Mouse (Mus musculus): Measurements from ENCODE around the gene Foxn2. TPM values are rescaled to one million over a fixed set of nuclear protein-coding genes. Genes with fewer than 3 reads are reported as not detected.
A peak's percentile ranks its signal among the peaks of the same experiment; 100 is the strongest.

The Foxn2 gene
- 9.7 and 10.4 TPM in 2 replicates for polyA plus RNA-seq (2015; fragmentation: Nextera tagmentation; extraction: Ambion mirVana)

GRCm38 (mm10) chr17:88440285-88441000 is at the start of gene Foxn2:
TSS of gene Foxn2 (plus strand) at chr17:88440711.
- peak within 1 kb of the TSS; percentile 89 for H3K4me3 ChIP-seq
- peak within 1 kb of the TSS; percentile 84 for H3K4me2 ChIP-seq
- no peaks in the 10 kb centered on the region for H3K9me3 ChIP-seq
- peak within 1 kb of the TSS; percentile 94 for H3K27ac ChIP-seq
- ATAC-seq (ENCODE audit: low FRiP score) = peak; percentile 91
- no peaks in the 10 kb centered on the region for H3K27me3 ChIP-seq
- WGBS = under 1% methylated on average over 68 of the region's 93 CpGs
- H3K9ac ChIP-seq = peak within 1 kb of the TSS; percentile 89
- H3K4me1 ChIP-seq (replicated peaks) = peaks cover 4% of the 10 kb centered on the region
- no peaks in the 10 kb centered on the region for H3K36me3 ChIP-seq

GRCm38 (mm10) chr17:88397501-88397900 is 43.0 kb upstream of the Foxn2 start:
- H3K4me3 ChIP-seq = no peak overlapping the region
- no peaks in the 10 kb centered on the region for H3K9me3 ChIP-seq
- no peak for ATAC-seq (ENCODE audit: low FRiP score)
- no peaks in the 10 kb centered on the region; the same call in 1 of the 2 replicates for H3K27me3 ChIP-seq
- H3K4me2 ChIP-seq = no peak overlapping the region
- 0 out of 2 replicates have a peak, but pooled peaks cover 11% of the 10 kb centered on the region for H3K4me1 ChIP-seq (replicated peaks)
- no peaks in the 10 kb centered on the region for H3K36me3 ChIP-seq
- WGBS = 90% methylated on average over 6 of the region's 6 CpGs
- H3K27ac ChIP-seq = no peak overlapping the region
- H3K9ac ChIP-seq = no peak overlapping the region

- no peak overlapping the region for H3K4me3 ChIP-seq
- peaks cover 3% of the 10 kb centered on the region; the same call in 1 of the 2 replicates for H3K27me3 ChIP-seq
- H3K9ac ChIP-seq = no peak overlapping the region
- no peak overlapping the region for H3K27ac ChIP-seq
- no peak overlapping the region for H3K4me2 ChIP-seq
- H3K36me3 ChIP-seq = no peaks in the 10 kb centered on the region
- 0 out of 2 replicates have a peak, but pooled peaks cover 11% of the 10 kb centered on the region for H3K4me1 ChIP-seq (replicated peaks)
- no peaks in the 10 kb centered on the region for H3K9me3 ChIP-seq
- 94% methylated on average over 6 of the region's 6 CpGs for WGBS
- ATAC-seq (ENCODE audit: low FRiP score) = no peak
Observed at GRCm38 (mm10) chr17:88398090-88398489, 42.4 kb upstream of the Foxn2 start.

DNA sequence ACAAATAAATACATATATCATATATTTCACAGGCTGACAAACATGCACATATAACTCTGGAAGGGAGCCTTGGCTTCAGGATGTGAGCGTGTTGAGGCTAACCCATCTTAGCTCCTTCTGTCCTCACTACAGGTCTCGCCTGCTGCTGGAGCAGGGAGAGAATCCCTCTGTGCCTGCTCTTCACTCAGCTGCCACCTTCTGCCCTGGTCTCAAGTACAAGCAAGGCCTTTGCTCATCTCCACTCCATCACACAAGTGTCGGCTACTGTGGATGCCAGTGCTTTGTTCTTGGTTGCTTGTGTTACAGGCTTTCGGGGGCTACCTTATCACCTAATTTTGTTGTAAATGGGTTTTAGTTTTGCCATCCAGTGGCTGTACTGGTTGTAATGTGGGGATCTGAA is 41.7 kb upstream of the Foxn2 start:
- H3K27ac ChIP-seq = no peak overlapping the region
- H3K4me2 ChIP-seq = no peak overlapping the region
- H3K4me3 ChIP-seq = no peak overlapping the region
- no peak overlapping the region for H3K9ac ChIP-seq
- H3K36me3 ChIP-seq = no peaks in the 10 kb centered on the region
- H3K4me1 ChIP-seq (replicated peaks) = 0 out of 2 replicates have a peak, but pooled peaks cover 13% of the 10 kb centered on the region
- no peaks in the 10 kb centered on the region for H3K9me3 ChIP-seq
- ATAC-seq (ENCODE audit: low FRiP score) = no peak
- peaks cover 11% of the 10 kb centered on the region; the same call in 1 of the 2 replicates for H3K27me3 ChIP-seq
- 70% methylated on average over 4 of the region's 4 CpGs for WGBS

DNA sequence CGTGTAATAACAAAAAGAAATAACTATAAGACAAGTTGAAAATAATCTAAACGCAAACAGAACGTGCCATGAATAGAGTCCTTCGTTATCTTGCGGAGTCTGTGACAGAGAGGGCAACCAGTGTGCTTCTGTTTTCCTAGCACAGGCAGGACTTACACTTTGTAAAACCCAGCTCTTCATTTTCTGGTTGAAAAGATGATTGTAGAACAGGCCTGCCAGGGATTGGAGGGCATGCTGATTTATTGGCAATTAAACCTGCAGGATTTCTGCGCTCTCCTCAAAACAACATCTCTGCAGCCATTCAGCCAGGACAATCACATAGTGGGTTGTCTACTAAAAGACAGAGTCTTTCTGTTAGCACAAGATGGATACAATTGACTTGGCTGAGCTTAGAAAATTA is 40.4 kb upstream of the Foxn2 start:
- no peak overlapping the region for H3K4me2 ChIP-seq
- 0 out of 2 replicates have a peak, but pooled peaks have one; percentile 26 for ATAC-seq (ENCODE audit: low FRiP score)
- no peak overlapping the region for H3K4me3 ChIP-seq
- no peaks in the 10 kb centered on the region for H3K9me3 ChIP-seq
- H3K36me3 ChIP-seq = no peaks in the 10 kb centered on the region
- H3K27ac ChIP-seq = no peak overlapping the region
- no peak overlapping the region for H3K9ac ChIP-seq
- 50% methylated on average over 6 of the region's 6 CpGs for WGBS
- peaks cover 11% of the 10 kb centered on the region; the same call in 1 of the 2 replicates for H3K27me3 ChIP-seq
- H3K4me1 ChIP-seq (replicated peaks) = peaks cover 19% of the 10 kb centered on the region

DNA sequence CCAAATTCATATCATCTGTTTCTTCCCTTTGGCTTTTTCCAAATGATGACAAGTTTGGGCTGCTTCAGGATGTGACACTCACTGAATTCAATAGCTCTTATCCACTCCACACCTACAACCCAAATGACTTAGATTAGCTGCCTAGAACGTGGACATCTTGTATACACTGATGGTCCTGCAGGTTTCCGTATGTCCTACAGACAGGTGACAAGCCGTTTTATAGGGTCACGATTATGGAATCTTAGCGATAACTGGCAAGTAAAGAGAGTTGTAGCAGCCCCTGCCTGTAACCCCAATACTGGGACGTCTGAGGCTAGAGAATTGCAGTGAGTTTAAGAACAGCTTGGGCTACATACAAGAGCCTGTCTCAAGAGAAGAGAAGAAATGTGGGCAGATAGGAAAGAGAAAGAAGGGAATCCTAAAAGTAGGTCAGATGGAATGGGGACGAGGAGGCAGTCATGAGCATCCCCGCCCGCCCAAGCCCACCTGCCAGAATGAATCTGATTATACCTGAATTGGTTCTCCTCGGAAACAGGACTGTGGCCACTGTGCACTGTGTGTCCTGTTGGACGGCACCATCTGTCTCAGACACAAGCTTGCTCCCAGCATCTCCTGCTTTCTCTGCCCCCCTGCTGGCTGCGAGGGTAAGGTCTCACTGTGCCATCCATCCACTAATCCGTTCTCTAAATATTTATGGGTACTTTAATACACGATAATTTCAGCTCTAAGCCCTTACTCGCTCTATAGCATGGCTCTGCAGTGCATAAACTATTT is 39.6 kb upstream of the Foxn2 start:
- Histone ChIP-seq H3K4me3 (no peak overlapping the region), H3K27ac (no peak overlapping the region), H3K4me1 (replicated peaks) (peaks cover 21% of the 10 kb centered on the region), H3K4me2 (no peak overlapping the region), H3K27me3 (peaks cover 11% of the 10 kb centered on the region; the same call in 1 of the 2 replicates), H3K9me3 (no peaks in the 10 kb centered on the region), H3K9ac (no peak overlapping the region), H3K36me3 (no peaks in the 10 kb centered on the region)
- WGBS = 70% methylated on average over 15 of the region's 15 CpGs
- no peak for ATAC-seq (ENCODE audit: low FRiP score)

DNA sequence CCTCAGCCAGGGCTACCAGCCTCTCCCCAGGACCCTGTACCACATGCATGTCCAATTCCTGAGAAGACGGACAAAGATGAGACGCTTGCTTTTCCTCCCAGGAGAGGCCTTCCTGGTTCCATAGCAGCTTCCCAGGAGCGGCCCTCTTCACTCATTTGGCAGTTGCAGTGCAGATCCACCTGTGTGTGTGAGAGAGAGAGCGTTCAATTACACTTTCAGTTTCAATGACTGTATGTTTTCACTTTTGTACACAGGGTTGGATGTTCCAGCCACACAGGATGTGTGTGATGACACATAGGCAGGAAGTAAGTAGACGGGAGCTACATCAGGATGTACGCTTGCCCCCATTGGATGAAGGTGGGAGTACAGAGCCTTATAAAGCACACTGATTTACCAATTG is 37.2 kb upstream of the Foxn2 start:
- Histone ChIP-seq H3K9me3 (no peaks in the 10 kb centered on the region), H3K4me1 (replicated peaks) (peaks cover 21% of the 10 kb centered on the region), H3K27ac (no peak overlapping the region), H3K4me2 (no peak overlapping the region), H3K4me3 (no peak overlapping the region), H3K9ac (no peak overlapping the region), H3K36me3 (no peaks in the 10 kb centered on the region), H3K27me3 (0 out of 2 replicates have a peak, but pooled peaks cover 15% of the 10 kb centered on the region)
- WGBS = 82% methylated on average over 6 of the region's 6 CpGs
- no peak for ATAC-seq (ENCODE audit: low FRiP score)

DNA sequence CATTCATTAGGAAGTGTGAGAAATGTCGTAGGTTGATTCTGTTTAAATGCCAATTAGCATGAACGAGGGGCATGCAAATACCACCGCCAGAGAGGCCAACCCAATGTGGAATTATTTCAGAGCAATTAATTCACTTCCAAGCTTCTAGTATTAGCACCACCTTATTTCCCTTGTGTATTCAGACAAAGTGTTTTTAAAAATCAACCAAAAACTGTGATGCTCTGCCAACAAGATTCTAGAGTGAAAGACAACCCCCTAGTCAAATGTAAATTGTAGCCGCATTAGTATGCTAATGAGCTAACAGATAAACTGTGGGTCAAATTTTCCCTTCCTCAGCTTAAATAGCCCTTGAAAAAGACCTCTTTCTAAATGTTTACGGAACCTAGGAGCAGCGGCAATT is 36.0 kb upstream of the Foxn2 start:
- WGBS = 3% methylated on average over 6 of the region's 6 CpGs
- Histone ChIP-seq H3K27ac (no peak overlapping the region), H3K4me1 (replicated peaks) (peaks cover 19% of the 10 kb centered on the region), H3K36me3 (no peaks in the 10 kb centered on the region), H3K4me3 (peak overlapping the region; percentile 12; the same call in 1 of the 2 replicates), H3K9ac (no peak overlapping the region), H3K27me3 (0 out of 2 replicates have a peak, but pooled peaks cover 15% of the 10 kb centered on the region), H3K9me3 (no peaks in the 10 kb centered on the region), H3K4me2 (peak overlapping the region; percentile 40)
- no peak for ATAC-seq (ENCODE audit: low FRiP score)

GRCm38 (mm10) chr17:88405076-88405475 is 35.4 kb upstream of the Foxn2 start:
- H3K4me3 ChIP-seq = peak overlapping the region; percentile 12
- 27% methylated on average over 19 of the region's 19 CpGs for WGBS
- no peak; the same call in 1 of the 2 replicates for ATAC-seq (ENCODE audit: low FRiP score)

GRCm38 (mm10) chr17:88409706-88410105 is 30.8 kb upstream of the Foxn2 start:
- no peak for ATAC-seq (ENCODE audit: low FRiP score)
- Histone ChIP-seq H3K4me1 (replicated peaks) (peaks cover 5% of the 10 kb centered on the region), H3K27ac (no peak overlapping the region), H3K9ac (no peak overlapping the region), H3K36me3 (no peaks in the 10 kb centered on the region), H3K27me3 (0 out of 2 replicates have a peak, but pooled peaks cover 4% of the 10 kb centered on the region), H3K4me2 (no peak overlapping the region), H3K9me3 (no peaks in the 10 kb centered on the region), H3K4me3 (no peak overlapping the region)
- 87% methylated on average over 3 of the region's 3 CpGs for WGBS

More at GRCm38 (mm10) chr17:88405076-88405475, 35.4 kb upstream of the Foxn2 start:
- H3K27ac ChIP-seq = no peak overlapping the region
- peak overlapping the region; percentile 40 for H3K4me2 ChIP-seq
- H3K9me3 ChIP-seq = no peaks in the 10 kb centered on the region
- H3K27me3 ChIP-seq = 0 out of 2 replicates have a peak, but pooled peaks cover 15% of the 10 kb centered on the region
- peaks cover 17% of the 10 kb centered on the region for H3K4me1 ChIP-seq (replicated peaks)
- H3K9ac ChIP-seq = no peak overlapping the region
- no peaks in the 10 kb centered on the region for H3K36me3 ChIP-seq

GRCm38 (mm10) chr17:88413155-88413836 is 27.2 kb upstream of the Foxn2 start:
- H3K9me3 ChIP-seq = no peaks in the 10 kb centered on the region
- no peak overlapping the region for H3K27ac ChIP-seq
- H3K4me1 ChIP-seq (replicated peaks) = no peaks in the 10 kb centered on the region
- no peak overlapping the region for H3K4me2 ChIP-seq
- no peak overlapping the region for H3K4me3 ChIP-seq
- H3K9ac ChIP-seq = no peak overlapping the region
- ATAC-seq (ENCODE audit: low FRiP score) = no peak
- WGBS = 90% methylated on average over 1 of the region's 1 CpGs
- H3K27me3 ChIP-seq = no peaks in the 10 kb centered on the region
- H3K36me3 ChIP-seq = no peaks in the 10 kb centered on the region

DNA sequence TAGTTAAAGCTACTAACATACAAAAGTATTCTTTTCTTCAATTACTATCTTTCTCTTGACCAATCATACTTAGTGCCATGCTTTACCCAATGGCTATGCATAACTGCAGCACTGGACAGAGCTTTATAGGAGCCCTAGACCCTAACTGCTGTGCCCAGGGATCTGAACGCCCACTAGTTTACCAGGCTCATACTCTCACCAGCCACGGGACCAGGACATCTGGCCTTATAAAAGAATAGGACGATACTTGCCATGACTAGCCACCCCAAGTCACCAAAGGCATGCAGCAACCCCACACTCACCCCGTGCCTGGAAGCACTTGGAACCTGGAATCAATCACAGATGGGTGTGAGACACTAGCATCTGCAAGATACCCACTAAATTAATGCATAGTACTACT is 20.1 kb upstream of the Foxn2 start:
- H3K4me3 ChIP-seq = no peak overlapping the region
- H3K4me1 ChIP-seq (replicated peaks) = no peaks in the 10 kb centered on the region
- no peaks in the 10 kb centered on the region for H3K36me3 ChIP-seq
- WGBS = 85% methylated on average over 4 of the region's 4 CpGs
- no peaks in the 10 kb centered on the region for H3K9me3 ChIP-seq
- H3K9ac ChIP-seq = no peak overlapping the region
- no peak for ATAC-seq (ENCODE audit: low FRiP score)
- H3K27me3 ChIP-seq = no peaks in the 10 kb centered on the region
- no peak overlapping the region for H3K4me2 ChIP-seq
- no peak overlapping the region for H3K27ac ChIP-seq

All from hindbrain, embryonic 13.5 days (tissue).